Mouse (Mus musculus) neural tube, embryonic 11.5 days (tissue): ENCODE data around the gene Selenof. TPM values are rescaled to one million over a fixed set of nuclear protein-coding genes. Genes with fewer than 3 reads are reported as not detected.
A peak's percentile ranks its signal among the peaks of the same experiment; 100 is the strongest.

Experiments
- ATAC-seq: fragments of 200-750 bp; cut with Nextera tagmentation; 2 replicates; pipeline ENCODE4 v1.8.0; 2017; ENCODE audit warnings: moderate number of reproducible peaks, mild to moderate bottlenecking, moderate TSS enrichment, moderate library complexity; ENCODE audit not compliant: insufficient read depth, low FRiP score, low TSS enrichment
- DNase-seq: peaks from one replicate; pipeline ENCODE4 v3.0.0-alpha.2; 2015; ENCODE audit warnings: low spot score
- H3K27ac ChIP-seq: fragments of 300-500 bp; sonication (generic); 2 replicates; pipeline ENCODE4 v1.5.1; 2014; ENCODE audit warnings: low read depth, mild to moderate bottlenecking, low read length
- H3K27me3 ChIP-seq: fragments of 300-500 bp; sonication (generic); 2 replicates; pipeline ENCODE4 v1.6.1; 2014; ENCODE audit warnings: mild to moderate bottlenecking, low read length, mixed read lengths; ENCODE audit not compliant: control insufficient read depth, insufficient read depth
- H3K36me3 ChIP-seq: fragments of 300-500 bp; sonication (generic); 2 replicates; pipeline ENCODE4 v1.6.1; 2014; ENCODE audit warnings: mild to moderate bottlenecking, low read length, moderate library complexity, mixed read lengths; ENCODE audit not compliant: control insufficient read depth, insufficient read depth
- H3K4me1 ChIP-seq: fragments of 300-500 bp; sonication (generic); 2 replicates; pipeline ENCODE4 v1.6.1; 2014; ENCODE audit warnings: low read length, mixed read lengths; ENCODE audit not compliant: control insufficient read depth, insufficient read depth
- H3K4me2 ChIP-seq: fragments of 300-500 bp; sonication (generic); 2 replicates; pipeline ENCODE4 v1.6.1; 2014; ENCODE audit warnings: low read depth, mild to moderate bottlenecking, moderate library complexity
- H3K4me3 ChIP-seq: fragments of 300-500 bp; sonication (generic); 2 replicates; pipeline ENCODE4 v1.5.1; 2014; ENCODE audit warnings: low read depth, low read length
- H3K9ac ChIP-seq: fragments of 300-500 bp; sonication (generic); 2 replicates; pipeline ENCODE4 v1.6.1; 2014; ENCODE audit warnings: mild to moderate bottlenecking, low read length
- H3K9me3 ChIP-seq: fragments of 300-500 bp; sonication (generic); 2 replicates; pipeline ENCODE4 v1.6.1; 2016; ENCODE audit warnings: low read length; ENCODE audit not compliant: control insufficient read depth
- WGBS: fragments of 180-500 bp; shearing (Covaris S2); extraction: QIAGEN DNeasy Blood & Tissue Kit; methylation state at CpG from one replicate; pipeline ENCODE4 v1.1.7; 2014; 5-methylcytosine and 5-hydroxymethylcytosine counted together
- polyA plus RNA-seq: library from polyadenylated mRNA; unstranded; fragments of >200 nt; fragmentation: Nextera tagmentation; extraction: Ambion mirVana; gene quantifications from 2 replicates; pipeline ENCODE4 v1.2.1, GENCODE M21; 2014

The Selenof gene
- polyA plus RNA-seq, 1 experiment from 2014 or later, result 397 TPM

- DNase-seq (no peak), ATAC-seq (no peak)
- H3K4me2 ChIP-seq, result no peak overlapping the region
- H3K27ac ChIP-seq, result no peak overlapping the region
- 77% methylated on average over 6 of the region's 6 CpGs for WGBS
- no peak overlapping the region for H3K9ac ChIP-seq
- no peaks in the 10 kb centered on the region for H3K36me3 ChIP-seq
- no peak overlapping the region for H3K4me3 ChIP-seq
- peaks cover 7% of the 10 kb centered on the region; the same call in 1 of the 2 replicates for H3K4me1 ChIP-seq
- H3K27me3 ChIP-seq, result no peaks in the 10 kb centered on the region
- no peaks in the 10 kb centered on the region for H3K9me3 ChIP-seq
These were observed 44.2 kb downstream of the Selenof start for GRCm38 (mm10) chr3:144614277-144614676.

GRCm38 (mm10) chr3:144614698-144615097, 44.6 kb downstream of the Selenof start:
- 52% methylated on average over 10 of the region's 10 CpGs for WGBS

GRCm38 (mm10) chr3:144615459-144615858, 45.4 kb downstream of the Selenof start:
- Histone ChIP-seq H3K4me1 (peaks cover 7% of the 10 kb centered on the region; the same call in 1 of the 2 replicates), H3K9me3 (no peaks in the 10 kb centered on the region), H3K4me2 (no peak overlapping the region), H3K36me3 (no peaks in the 10 kb centered on the region), H3K4me3 (no peak overlapping the region), H3K9ac (no peak overlapping the region), H3K27ac (no peak overlapping the region), H3K27me3 (no peaks in the 10 kb centered on the region)
- 84% methylated on average over 9 of the region's 9 CpGs for WGBS
- DNase-seq (no peak), ATAC-seq (no peak)

More at GRCm38 (mm10) chr3:144614698-144615097, 44.6 kb downstream of the Selenof start:
- ATAC-seq (no peak), DNase-seq (no peak)
- no peaks in the 10 kb centered on the region for H3K27me3 ChIP-seq
- no peaks in the 10 kb centered on the region for H3K9me3 ChIP-seq
- no peak overlapping the region for H3K4me3 ChIP-seq
- H3K36me3 ChIP-seq, result no peaks in the 10 kb centered on the region
- H3K27ac ChIP-seq, result no peak overlapping the region
- no peak overlapping the region for H3K9ac ChIP-seq
- H3K4me1 ChIP-seq, result peaks cover 7% of the 10 kb centered on the region; the same call in 1 of the 2 replicates
- no peak overlapping the region for H3K4me2 ChIP-seq

GRCm38 (mm10) chr3:144616654-144617425, 46.7 kb downstream of the Selenof start:
- Histone ChIP-seq H3K4me1 (0 out of 2 replicates have a peak, but pooled peaks cover 3% of the 10 kb centered on the region), H3K9ac (0 out of 2 replicates have a peak overlapping the region, but pooled peaks have one; percentile 23), H3K4me2 (no peak overlapping the region), H3K27ac (peak overlapping the region; percentile 42; the same call in 1 of the 2 replicates), H3K4me3 (no peak overlapping the region), H3K9me3 (no peaks in the 10 kb centered on the region), H3K36me3 (no peaks in the 10 kb centered on the region), H3K27me3 (no peaks in the 10 kb centered on the region)
- peak; percentile 84 for DNase-seq
- WGBS, result 59% methylated on average over 8 of the region's 8 CpGs
- peak; percentile 95 for ATAC-seq

- no peak overlapping the region for H3K4me3 ChIP-seq
- H3K27ac ChIP-seq, result no peak overlapping the region
- H3K9ac ChIP-seq, result no peak overlapping the region
- 0 out of 2 replicates have a peak, but pooled peaks cover 3% of the 10 kb centered on the region for H3K4me1 ChIP-seq
- no peaks in the 10 kb centered on the region for H3K9me3 ChIP-seq
- DNase-seq (no peak), ATAC-seq (no peak)
- WGBS, result 90% methylated on average over 10 of the region's 10 CpGs
- H3K36me3 ChIP-seq, result no peaks in the 10 kb centered on the region
- H3K4me2 ChIP-seq, result no peak overlapping the region
- H3K27me3 ChIP-seq, result no peaks in the 10 kb centered on the region
These were observed 47.6 kb downstream of the Selenof start for GRCm38 (mm10) chr3:144617633-144618180.

- Histone ChIP-seq H3K4me2 (no peak overlapping the region), H3K36me3 (no peaks in the 10 kb centered on the region), H3K4me1 (no peaks in the 10 kb centered on the region), H3K9me3 (no peaks in the 10 kb centered on the region), H3K4me3 (no peak overlapping the region), H3K27ac (no peak overlapping the region), H3K27me3 (no peaks in the 10 kb centered on the region), H3K9ac (no peak overlapping the region)
- WGBS, result 79% methylated on average over 13 of the region's 13 CpGs
- DNase-seq (peak; percentile 57), ATAC-seq (peak; percentile 61; the same call in 1 of the 2 replicates)
These were observed 53.0 kb downstream of the Selenof start for GRCm38 (mm10) chr3:144622930-144623612.

GRCm38 (mm10) chr3:144625691-144626090, 55.6 kb downstream of the Selenof start:
- Histone ChIP-seq H3K27ac (no peak overlapping the region), H3K4me2 (no peak overlapping the region), H3K4me1 (no peaks in the 10 kb centered on the region), H3K27me3 (no peaks in the 10 kb centered on the region), H3K9me3 (no peaks in the 10 kb centered on the region), H3K9ac (no peak overlapping the region), H3K4me3 (no peak overlapping the region), H3K36me3 (no peaks in the 10 kb centered on the region)
- WGBS, result 87% methylated on average over 5 of the region's 5 CpGs
- no peak for ATAC-seq
- no peak for DNase-seq

- Histone ChIP-seq H3K4me2 (no peak overlapping the region), H3K4me3 (no peak overlapping the region), H3K27ac (no peak overlapping the region), H3K27me3 (no peaks in the 10 kb centered on the region), H3K9ac (no peak overlapping the region), H3K9me3 (no peaks in the 10 kb centered on the region), H3K4me1 (no peaks in the 10 kb centered on the region), H3K36me3 (no peaks in the 10 kb centered on the region)
- DNase-seq, result no peak
- no peak for ATAC-seq
- WGBS, result 74% methylated on average over 11 of the region's 11 CpGs
These were observed 58.2 kb downstream of the Selenof start for GRCm38 (mm10) chr3:144628005-144628914.
